Mouse (Mus musculus): ENCODE data around the gene Ripor3. TPM values are rescaled to one million over a fixed set of nuclear protein-coding genes. Genes with fewer than 3 reads are reported as not detected.

The Ripor3 gene
- polyA plus RNA-seq, 1 experiment from 2014 or later = 0.37 TPM

- WGBS = 66% methylated on average over 4 of the region's 4 CpGs
- no peaks in the 10 kb centered on the region for H3K36me3 ChIP-seq (ENCODE audit: control insufficient read depth, insufficient read depth)
Observed at GRCm38 (mm10) chr2:167939204-167939603, 71.2 kb downstream of the Ripor3 start.

GRCm38 (mm10) chr2:167938786-167939185, 71.6 kb downstream of the Ripor3 start:
- 89% methylated on average over 3 of the region's 3 CpGs for WGBS
- no peak for ATAC-seq
- no peak overlapping the region for H3K9ac ChIP-seq (replicated peaks; ENCODE audit: low read depth, low read length)
- no peak overlapping the region for H3K4me3 ChIP-seq (replicated peaks; ENCODE audit: low read length)
- H3K27me3 ChIP-seq (replicated peaks; ENCODE audit: control insufficient read depth, insufficient read depth, low read length) = no peaks in the 10 kb centered on the region
- H3K9me3 ChIP-seq (ENCODE audit: control insufficient read depth, low read length) = no peaks in the 10 kb centered on the region
- no peak overlapping the region for H3K4me2 ChIP-seq (ENCODE audit: low read length)
- H3K4me1 ChIP-seq (replicated peaks; ENCODE audit: control insufficient read depth, insufficient read depth, low read length) = peaks cover 62% of the 10 kb centered on the region
- no peaks in the 10 kb centered on the region for H3K36me3 ChIP-seq (ENCODE audit: control insufficient read depth, insufficient read depth)
- H3K27ac ChIP-seq (ENCODE audit: low read length) = no peak overlapping the region

More at GRCm38 (mm10) chr2:167939204-167939603, 71.2 kb downstream of the Ripor3 start:
- Histone ChIP-seq H3K4me3 (replicated peaks; ENCODE audit: low read length) (no peak overlapping the region), H3K4me1 (replicated peaks; ENCODE audit: control insufficient read depth, insufficient read depth, low read length) (peaks cover 62% of the 10 kb centered on the region), H3K27ac (ENCODE audit: low read length) (no peak overlapping the region), H3K27me3 (replicated peaks; ENCODE audit: control insufficient read depth, insufficient read depth, low read length) (no peaks in the 10 kb centered on the region), H3K4me2 (ENCODE audit: low read length) (no peak overlapping the region), H3K9ac (replicated peaks; ENCODE audit: low read depth, low read length) (no peak overlapping the region), H3K9me3 (ENCODE audit: control insufficient read depth, low read length) (no peaks in the 10 kb centered on the region)
- no peak for ATAC-seq

- 81% methylated on average over 3 of the region's 3 CpGs for WGBS
- H3K27me3 ChIP-seq (replicated peaks; ENCODE audit: control insufficient read depth, insufficient read depth, low read length) = no peaks in the 10 kb centered on the region
- H3K9ac ChIP-seq (replicated peaks; ENCODE audit: low read depth, low read length) = no peak overlapping the region
- ATAC-seq = no peak
- no peak overlapping the region for H3K4me2 ChIP-seq (ENCODE audit: low read length)
- H3K36me3 ChIP-seq (ENCODE audit: control insufficient read depth, insufficient read depth) = no peaks in the 10 kb centered on the region
- peaks cover 48% of the 10 kb centered on the region for H3K4me1 ChIP-seq (replicated peaks; ENCODE audit: control insufficient read depth, insufficient read depth, low read length)
- H3K9me3 ChIP-seq (ENCODE audit: control insufficient read depth, low read length) = no peaks in the 10 kb centered on the region
- no peak overlapping the region for H3K4me3 ChIP-seq (replicated peaks; ENCODE audit: low read length)
- H3K27ac ChIP-seq (ENCODE audit: low read length) = no peak overlapping the region
Observed at GRCm38 (mm10) chr2:167935956-167936355, 74.5 kb downstream of the Ripor3 start.

GRCm38 (mm10) chr2:167933397-167933796, 77.0 kb downstream of the Ripor3 start:
- no peak for ATAC-seq
- peak overlapping the region; percentile 93 for H3K9ac ChIP-seq (replicated peaks; ENCODE audit: low read depth, low read length)
- H3K4me2 ChIP-seq (ENCODE audit: low read length) = peak overlapping the region; percentile 68
- H3K27me3 ChIP-seq (replicated peaks; ENCODE audit: control insufficient read depth, insufficient read depth, low read length) = no peaks in the 10 kb centered on the region
- H3K9me3 ChIP-seq (ENCODE audit: control insufficient read depth, low read length) = no peaks in the 10 kb centered on the region
- peak overlapping the region; percentile 60 for H3K4me3 ChIP-seq (replicated peaks; ENCODE audit: low read length)
- no peak overlapping the region for H3K27ac ChIP-seq (ENCODE audit: low read length)
- peaks cover 36% of the 10 kb centered on the region for H3K4me1 ChIP-seq (replicated peaks; ENCODE audit: control insufficient read depth, insufficient read depth, low read length)
- WGBS = 13% methylated on average over 7 of the region's 7 CpGs
- H3K36me3 ChIP-seq (ENCODE audit: control insufficient read depth, insufficient read depth) = no peaks in the 10 kb centered on the region

- peak; percentile 37 for ATAC-seq
- Histone ChIP-seq H3K4me1 (replicated peaks; ENCODE audit: control insufficient read depth, insufficient read depth, low read length) (peaks cover 36% of the 10 kb centered on the region), H3K27ac (ENCODE audit: low read length) (peak overlapping the region; percentile 75), H3K9ac (replicated peaks; ENCODE audit: low read depth, low read length) (peak overlapping the region; percentile 93), H3K4me3 (replicated peaks; ENCODE audit: low read length) (peak overlapping the region; percentile 60), H3K27me3 (replicated peaks; ENCODE audit: control insufficient read depth, insufficient read depth, low read length) (no peaks in the 10 kb centered on the region), H3K9me3 (ENCODE audit: control insufficient read depth, low read length) (no peaks in the 10 kb centered on the region), H3K36me3 (ENCODE audit: control insufficient read depth, insufficient read depth) (no peaks in the 10 kb centered on the region), H3K4me2 (ENCODE audit: low read length) (peak overlapping the region; percentile 68)
- under 1% methylated on average over 18 of the region's 18 CpGs for WGBS
Observed at GRCm38 (mm10) chr2:167932727-167933231, 77.6 kb downstream of the Ripor3 start.

GRCm38 (mm10) chr2:167931985-167932726, 78.3 kb downstream of the Ripor3 start, which contains the start of gene Ptpn1:
Ptpn1 (plus strand) TSS chr2:167932057.
- Histone ChIP-seq H3K4me1 (replicated peaks; ENCODE audit: control insufficient read depth, insufficient read depth, low read length) (peaks cover 36% of the 10 kb centered on the region), H3K27ac (ENCODE audit: low read length) (peak within 1 kb of the TSS; percentile 75), H3K4me2 (ENCODE audit: low read length) (peak within 1 kb of the TSS; percentile 70), H3K36me3 (ENCODE audit: control insufficient read depth, insufficient read depth) (no peaks in the 10 kb centered on the region), H3K27me3 (replicated peaks; ENCODE audit: control insufficient read depth, insufficient read depth, low read length) (no peaks in the 10 kb centered on the region), H3K9ac (replicated peaks; ENCODE audit: low read depth, low read length) (peak within 1 kb of the TSS; percentile 93), H3K9me3 (ENCODE audit: control insufficient read depth, low read length) (no peaks in the 10 kb centered on the region), H3K4me3 (replicated peaks; ENCODE audit: low read length) (peak within 1 kb of the TSS; percentile 60)
- peak; percentile 98 for ATAC-seq
- WGBS = under 1% methylated on average over 88 of the region's 99 CpGs

GRCm38 (mm10) chr2:167930975-167931374, 79.4 kb downstream of the Ripor3 start:
- no peak for ATAC-seq
- peaks cover 28% of the 10 kb centered on the region for H3K4me1 ChIP-seq (replicated peaks; ENCODE audit: control insufficient read depth, insufficient read depth, low read length)
- H3K27me3 ChIP-seq (replicated peaks; ENCODE audit: control insufficient read depth, insufficient read depth, low read length) = no peaks in the 10 kb centered on the region
- H3K36me3 ChIP-seq (ENCODE audit: control insufficient read depth, insufficient read depth) = no peaks in the 10 kb centered on the region
- WGBS = 90% methylated on average over 3 of the region's 3 CpGs
- H3K27ac ChIP-seq (ENCODE audit: low read length) = no peak overlapping the region
- H3K9ac ChIP-seq (replicated peaks; ENCODE audit: low read depth, low read length) = no peak overlapping the region
- H3K4me3 ChIP-seq (replicated peaks; ENCODE audit: low read length) = no peak overlapping the region
- no peak overlapping the region for H3K4me2 ChIP-seq (ENCODE audit: low read length)
- no peaks in the 10 kb centered on the region for H3K9me3 ChIP-seq (ENCODE audit: control insufficient read depth, low read length)

Other genes with a start within 250 kb of the Ripor3 start
- gene Ptpn1, start 78.6 kb downstream of the Ripor3 start, polyA plus RNA-seq (2015; fragmentation: Nextera tagmentation; extraction: Ambion mirVana) = 87.3 and 97.1 TPM in 2 replicates
- gene Pard6b, start 70.4 kb upstream of the Ripor3 start, polyA plus RNA-seq (2015; fragmentation: Nextera tagmentation; extraction: Ambion mirVana) = 6.1 and 6.2 TPM in 2 replicates
- gene Adnp, start 196.5 kb upstream of the Ripor3 start, polyA plus RNA-seq (2015; fragmentation: Nextera tagmentation; extraction: Ambion mirVana) = 2.8 and 3.6 TPM in 2 replicates
- 23.8 and 24.4 TPM in 2 replicates for gene Gm20716, start 219.7 kb upstream of the Ripor3 start, polyA plus RNA-seq (2015; fragmentation: Nextera tagmentation; extraction: Ambion mirVana)
- 56.1 and 65.9 TPM in 2 replicates for gene Dpm1, start 220.0 kb upstream of the Ripor3 start, polyA plus RNA-seq (2015; fragmentation: Nextera tagmentation; extraction: Ambion mirVana)
- 6.9 and 7.7 TPM in 2 replicates for gene Mocs3, start 220.0 kb upstream of the Ripor3 start, polyA plus RNA-seq (2015; fragmentation: Nextera tagmentation; extraction: Ambion mirVana)